Mouse (Mus musculus): ENCODE data around the gene Ptpn14. TPM values are rescaled to one million over a fixed set of nuclear protein-coding genes. Genes with fewer than 3 reads are reported as not detected.

Ptpn14 gene
- total RNA-seq, 1 experiment = 27.1 TPM

DNA sequence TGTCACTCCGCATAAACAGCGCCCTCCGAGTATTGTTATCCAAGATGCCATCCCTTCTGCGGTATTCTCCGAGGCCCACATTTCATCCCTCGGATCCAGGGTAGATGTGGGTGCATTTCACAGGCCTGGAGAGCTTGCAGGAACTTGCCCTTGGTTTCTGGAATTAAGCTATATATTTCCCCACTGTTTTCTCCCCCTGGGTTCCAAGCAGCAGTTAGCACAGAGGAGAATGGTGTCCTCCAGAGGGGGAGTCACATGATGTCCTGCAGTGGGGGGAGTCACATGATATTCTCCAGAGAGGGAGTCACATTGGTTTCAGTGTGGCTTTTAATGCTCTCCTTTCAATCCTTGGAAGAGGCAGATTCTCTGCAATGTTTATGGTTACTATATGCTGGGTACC is 130.3 kb downstream of the Ptpn14 start:
- no peak overlapping the region; the same call in 1 of the 2 replicates for H3K27ac ChIP-seq (ENCODE audit: insufficient read depth, low read depth, low read length, poor library complexity, severe bottlenecking)
- DNase-seq (ENCODE audit: low read depth, low spot score) = no peak
- no peaks in the 10 kb centered on the region for H3K9me3 ChIP-seq (ENCODE audit: control insufficient read depth, insufficient read depth, low read depth, low read length)
- TF ChIP-seq MAFK (IDR thresholded peaks at IDR 0.05; ENCODE audit: insufficient read depth, low read depth, low read length) = no peak
- no peak for TF ChIP-seq ZC3H11A (IDR thresholded peaks at IDR 0.05; ENCODE audit: borderline replicate concordance, low read depth, low read length)
- no peak for TF ChIP-seq ZNF384 (IDR thresholded peaks at IDR 0.05; ENCODE audit: low read depth, low read length)
- TF ChIP-seq HCFC1 (IDR thresholded peaks at IDR 0.05; ENCODE audit: borderline replicate concordance, insufficient read depth, low read length) = no peak
- TF ChIP-seq CHD2 (IDR thresholded peaks at IDR 0.05; ENCODE audit: low read depth, low read length) = no peak
- 0 out of 4 replicates have a peak, but pooled peaks cover 0 to 2% of the 10 kb centered on the region in 2 experiments for H3K4me1 ChIP-seq (ENCODE audit: control insufficient read depth in 2 of 2, insufficient read depth in 2 of 2, low read length in 2 of 2, poor library complexity in 1 of 2)
- in situ Hi-C loops (cut with MboI; ENCODE audit: low sequenced_read_pairs in 2 of 2, unreplicated experiment in 2 of 2) = no loop called here
- peaks cover 13% of the 10 kb centered on the region; the same call in 1 of the 2 replicates for H3K36me3 ChIP-seq (ENCODE audit: control insufficient read depth, insufficient read depth, low read length, poor library complexity, severe bottlenecking)
- no peak overlapping the region for H3K4me3 ChIP-seq (ENCODE audit: insufficient read depth in 1 of 2, low read depth in 1 of 2, low read length in 2 of 2, poor library complexity in 1 of 2, severe bottlenecking in 1 of 2)
- no peak overlapping the region for H3K9ac ChIP-seq (ENCODE audit: insufficient read depth, low read depth, low read length, poor library complexity, severe bottlenecking)

DNA sequence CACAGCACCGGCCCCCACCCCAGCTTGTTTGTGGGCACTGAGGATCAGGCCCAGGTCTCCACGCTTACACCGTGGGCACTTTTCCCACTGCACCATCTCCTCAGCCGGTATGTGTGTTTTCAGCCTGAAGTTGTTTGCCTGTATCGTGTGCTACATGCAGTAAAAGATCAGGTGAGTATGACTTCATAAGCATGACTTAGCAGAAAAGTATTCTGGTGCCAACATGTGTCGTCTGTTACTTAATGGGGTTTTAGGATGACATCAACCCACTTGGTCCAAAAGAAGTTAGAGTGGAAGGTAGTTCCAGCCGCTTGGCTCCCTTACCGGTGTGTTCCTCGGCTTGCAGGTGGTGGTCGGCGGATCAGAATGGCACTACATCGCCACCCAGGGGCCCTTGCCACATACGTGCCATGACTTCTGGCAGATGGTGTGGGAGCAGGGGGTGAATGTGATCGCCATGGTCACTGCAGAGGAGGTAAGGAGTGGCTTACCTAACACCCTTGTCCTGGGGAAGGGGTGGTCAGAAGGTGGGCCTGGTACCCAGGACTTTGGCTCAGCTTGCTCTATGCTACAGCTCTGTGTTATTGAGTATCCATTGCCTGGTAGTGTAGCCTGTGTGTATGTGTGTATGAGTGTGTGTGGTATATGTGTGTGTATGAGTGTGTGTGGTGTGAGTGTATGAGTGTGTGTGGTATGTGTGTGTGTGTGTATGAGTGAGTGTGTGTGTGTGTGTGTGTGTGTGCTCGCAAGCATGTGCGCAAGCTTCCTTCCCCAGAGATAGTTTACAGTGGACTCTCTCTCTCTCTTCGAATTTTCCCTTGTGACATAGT is 132.3 kb downstream of the Ptpn14 start:
- H3K4me1 ChIP-seq (ENCODE audit: control insufficient read depth in 2 of 2, insufficient read depth in 2 of 2, low read length in 2 of 2, poor library complexity in 1 of 2) = 0 out of 4 replicates have a peak, but pooled peaks cover 0 to 2% of the 10 kb centered on the region in 2 experiments
- H3K9me3 ChIP-seq (ENCODE audit: control insufficient read depth, insufficient read depth, low read depth, low read length) = no peaks in the 10 kb centered on the region
- in situ Hi-C loops (cut with MboI; ENCODE audit: low sequenced_read_pairs in 2 of 2, unreplicated experiment in 2 of 2) = no loop called here
- peaks cover 9% of the 10 kb centered on the region; the same call in 1 of the 2 replicates for H3K36me3 ChIP-seq (ENCODE audit: control insufficient read depth, insufficient read depth, low read length, poor library complexity, severe bottlenecking)
- no peak for DNase-seq (ENCODE audit: low read depth, low spot score)
- H3K9ac ChIP-seq (ENCODE audit: insufficient read depth, low read depth, low read length, poor library complexity, severe bottlenecking) = no peak overlapping the region
- H3K27ac ChIP-seq (ENCODE audit: insufficient read depth, low read depth, low read length, poor library complexity, severe bottlenecking) = no peak overlapping the region
- H3K4me3 ChIP-seq (ENCODE audit: insufficient read depth in 1 of 2, low read depth in 1 of 2, low read length in 2 of 2, poor library complexity in 1 of 2, severe bottlenecking in 1 of 2) = no peak overlapping the region
- TF ChIP-seq ZNF384 (IDR thresholded peaks at IDR 0.05; ENCODE audit: low read depth, low read length) = no peak
- TF ChIP-seq MAFK (IDR thresholded peaks at IDR 0.05; ENCODE audit: insufficient read depth, low read depth, low read length) = no peak
- no peak for TF ChIP-seq ZC3H11A (IDR thresholded peaks at IDR 0.05; ENCODE audit: borderline replicate concordance, low read depth, low read length)
- no peak for TF ChIP-seq HCFC1 (IDR thresholded peaks at IDR 0.05; ENCODE audit: borderline replicate concordance, insufficient read depth, low read length)

DNA sequence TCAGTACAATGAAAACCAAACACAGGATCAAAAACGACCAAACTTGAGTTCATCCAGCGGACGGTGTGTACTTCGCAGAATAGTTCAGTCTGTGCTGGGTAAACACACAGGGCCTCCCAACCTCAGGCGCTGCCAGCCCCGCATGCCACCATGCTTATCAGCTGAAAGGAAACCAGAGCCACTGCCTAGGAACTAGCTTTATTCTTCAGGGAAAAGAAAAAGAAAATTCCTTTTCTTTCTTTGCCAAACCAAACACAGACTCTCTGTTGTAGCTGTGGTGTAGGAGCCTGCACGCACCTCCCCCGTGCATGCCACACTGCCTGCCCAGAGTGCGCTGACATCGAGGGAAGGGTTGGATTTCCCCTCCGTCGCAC is 132.9 kb downstream of the Ptpn14 start:
- in situ Hi-C loops (cut with MboI; ENCODE audit: low sequenced_read_pairs in 2 of 2, unreplicated experiment in 2 of 2) = no loop called here
- Histone ChIP-seq H3K36me3 (ENCODE audit: control insufficient read depth, insufficient read depth, low read length, poor library complexity, severe bottlenecking) (peaks cover 11% of the 10 kb centered on the region; the same call in 1 of the 2 replicates), H3K9me3 (ENCODE audit: control insufficient read depth, insufficient read depth, low read depth, low read length) (no peaks in the 10 kb centered on the region), H3K4me3 (ENCODE audit: insufficient read depth in 1 of 2, low read depth in 1 of 2, low read length in 2 of 2, poor library complexity in 1 of 2, severe bottlenecking in 1 of 2) (no peak overlapping the region), H3K4me1 (ENCODE audit: control insufficient read depth in 2 of 2, insufficient read depth in 2 of 2, low read length in 2 of 2, poor library complexity in 1 of 2) (0 out of 4 replicates have a peak, but pooled peaks cover 0 to 2% of the 10 kb centered on the region in 2 experiments), H3K27ac (ENCODE audit: insufficient read depth, low read depth, low read length, poor library complexity, severe bottlenecking) (no peak overlapping the region), H3K9ac (ENCODE audit: insufficient read depth, low read depth, low read length, poor library complexity, severe bottlenecking) (no peak overlapping the region)
- DNase-seq (ENCODE audit: low read depth, low spot score) = no peak
- TF ChIP-seq HCFC1 (IDR thresholded peaks at IDR 0.05; ENCODE audit: borderline replicate concordance, insufficient read depth, low read length) = no peak
- TF ChIP-seq CHD2 (IDR thresholded peaks at IDR 0.05; ENCODE audit: low read depth, low read length) = no peak
- TF ChIP-seq ZNF384 (IDR thresholded peaks at IDR 0.05; ENCODE audit: low read depth, low read length) = no peak
- TF ChIP-seq MAFK (IDR thresholded peaks at IDR 0.05; ENCODE audit: insufficient read depth, low read depth, low read length) = no peak
- no peak for TF ChIP-seq ZC3H11A (IDR thresholded peaks at IDR 0.05; ENCODE audit: borderline replicate concordance, low read depth, low read length)

DNA sequence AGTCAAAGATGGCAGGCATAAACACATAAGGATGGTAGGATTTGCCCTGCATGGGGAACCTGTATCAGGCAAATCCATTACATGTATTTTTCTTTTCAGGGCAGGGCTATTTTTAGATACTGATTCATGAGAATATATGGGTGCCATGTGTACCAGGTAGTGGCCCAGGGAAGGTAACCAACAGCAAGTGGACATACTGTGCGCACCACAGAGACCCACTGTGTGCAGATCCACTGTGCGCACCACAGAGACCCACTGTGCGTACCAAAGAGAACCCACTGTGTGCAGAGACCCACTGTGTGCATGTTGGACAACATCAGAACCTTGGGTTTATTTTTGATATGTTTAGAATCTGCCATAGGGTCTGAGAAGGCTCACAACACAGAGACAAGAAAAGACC is 135.7 kb downstream of the Ptpn14 start:
- Histone ChIP-seq H3K4me1 (ENCODE audit: control insufficient read depth in 2 of 2, insufficient read depth in 2 of 2, low read length in 2 of 2, poor library complexity in 1 of 2) (peaks cover 0 to 7% of the 10 kb centered on the region in 2 experiments; a peak in 1 of 4 replicates), H3K9ac (ENCODE audit: insufficient read depth, low read depth, low read length, poor library complexity, severe bottlenecking) (no peak overlapping the region), H3K27ac (ENCODE audit: insufficient read depth, low read depth, low read length, poor library complexity, severe bottlenecking) (no peak overlapping the region), H3K36me3 (ENCODE audit: control insufficient read depth, insufficient read depth, low read length, poor library complexity, severe bottlenecking) (peaks cover 9% of the 10 kb centered on the region; the same call in 1 of the 2 replicates), H3K9me3 (ENCODE audit: control insufficient read depth, insufficient read depth, low read depth, low read length) (no peaks in the 10 kb centered on the region), H3K4me3 (ENCODE audit: insufficient read depth in 1 of 2, low read depth in 1 of 2, low read length in 2 of 2, poor library complexity in 1 of 2, severe bottlenecking in 1 of 2) (no peak overlapping the region)
- DNase-seq (ENCODE audit: low read depth, low spot score) = no peak
- TF ChIP-seq CHD2 (IDR thresholded peaks at IDR 0.05; ENCODE audit: low read depth, low read length) (no peak), ZNF384 (IDR thresholded peaks at IDR 0.05; ENCODE audit: low read depth, low read length) (no peak), HCFC1 (IDR thresholded peaks at IDR 0.05; ENCODE audit: borderline replicate concordance, insufficient read depth, low read length) (no peak), ZC3H11A (IDR thresholded peaks at IDR 0.05; ENCODE audit: borderline replicate concordance, low read depth, low read length) (no peak), MAFK (IDR thresholded peaks at IDR 0.05; ENCODE audit: insufficient read depth, low read depth, low read length) (no peak)
- in situ Hi-C loops (cut with MboI; ENCODE audit: low sequenced_read_pairs in 2 of 2, unreplicated experiment in 2 of 2) = no loop called here
